Mouse (Mus musculus) midbrain, embryonic 10.5 days (tissue): ENCODE results near the gene Ccdc88a. TPM values are rescaled to one million over a fixed set of nuclear protein-coding genes. Genes with fewer than 3 reads are reported as not detected.

ENCODE experiments used
- DNase-seq: peaks from one replicate; pipeline ENCODE4 v3.0.0-alpha.2; 2017; ENCODE audit warnings: low spot score
- H3K27ac ChIP-seq: fragments of 300-500 bp; sonication (generic); replicated peaks from 2 replicates; pipeline ENCODE4 v1.5.1; 2016; ENCODE audit warnings: mild to moderate bottlenecking
- H3K27me3 ChIP-seq: fragments of 300-500 bp; sonication (generic); 2 replicates; pipeline ENCODE4 v1.6.1; 2016; ENCODE audit warnings: low read depth, mild to moderate bottlenecking; ENCODE audit not compliant: poor library complexity, severe bottlenecking
- H3K36me3 ChIP-seq: fragments of 300-500 bp; sonication (generic); 2 replicates; pipeline ENCODE4 v1.6.1; 2016; ENCODE audit warnings: mild to moderate bottlenecking, moderate library complexity
- H3K4me1 ChIP-seq: fragments of 300-500 bp; sonication (generic); 2 replicates; pipeline ENCODE4 v1.6.1; 2016
- H3K4me3 ChIP-seq: fragments of 300-500 bp; sonication (generic); 2 replicates; pipeline ENCODE4 v1.5.1; 2016; ENCODE audit warnings: mild to moderate bottlenecking, moderate library complexity
- H3K9me3 ChIP-seq: fragments of 300-500 bp; sonication (generic); replicated peaks from 2 replicates; pipeline ENCODE4 v1.6.1; 2016; ENCODE audit warnings: mild to moderate bottlenecking
- WGBS: fragments of 180-500 bp; shearing (Covaris S2); methylation state at CpG from one replicate; pipeline ENCODE4 v1.1.7; 2016; 5-methylcytosine and 5-hydroxymethylcytosine counted together
- polyA plus RNA-seq: library from polyadenylated mRNA; unstranded; fragments of >200 nt; fragmentation: Nextera tagmentation; extraction: Ambion mirVana; gene quantifications from 2 replicates; pipeline ENCODE4 v1.2.1, GENCODE M21; 2016

The Ccdc88a gene
- polyA plus RNA-seq: 35.9 and 43.2 TPM in 2 replicates

GRCm38 (mm10) chr11:29373396-29374273 is at the start of gene Ccdc88a:
Ccdc88a (plus strand) TSS chr11:29373658.
- peaks cover 24% of the 10 kb centered on the region for H3K4me1 ChIP-seq
- no peaks in the 10 kb centered on the region for H3K9me3 ChIP-seq
- no peaks in the 10 kb centered on the region for H3K27me3 ChIP-seq
- H3K4me3 ChIP-seq: peak within 1 kb of the TSS; percentile 91
- WGBS: under 1% methylated on average over 105 of the region's 107 CpGs
- DNase-seq: peak; percentile 98
- H3K27ac ChIP-seq: peak within 1 kb of the TSS; percentile 98
- peaks cover 10% of the 10 kb centered on the region for H3K36me3 ChIP-seq

GRCm38 (mm10) chr11:29335505-29335904 is 38.0 kb upstream of the Ccdc88a start:
- WGBS: 89% methylated on average over 2 of the region's 2 CpGs
- Histone ChIP-seq H3K27ac (no peak overlapping the region), H3K36me3 (no peaks in the 10 kb centered on the region), H3K27me3 (no peaks in the 10 kb centered on the region), H3K4me1 (no peaks in the 10 kb centered on the region), H3K9me3 (no peaks in the 10 kb centered on the region), H3K4me3 (no peak overlapping the region)
- DNase-seq: no peak

GRCm38 (mm10) chr11:29341259-29341658 is 32.2 kb upstream of the Ccdc88a start:
- Histone ChIP-seq H3K27ac (no peak overlapping the region), H3K9me3 (no peaks in the 10 kb centered on the region), H3K27me3 (no peaks in the 10 kb centered on the region), H3K4me1 (no peaks in the 10 kb centered on the region), H3K4me3 (no peak overlapping the region), H3K36me3 (no peaks in the 10 kb centered on the region)
- WGBS: 80% methylated on average over 2 of the region's 2 CpGs
- DNase-seq: no peak

GRCm38 (mm10) chr11:29344891-29345657 is 28.4 kb upstream of the Ccdc88a start:
- Histone ChIP-seq H3K36me3 (no peaks in the 10 kb centered on the region), H3K9me3 (no peaks in the 10 kb centered on the region), H3K27ac (no peak overlapping the region), H3K4me3 (no peak overlapping the region), H3K27me3 (no peaks in the 10 kb centered on the region), H3K4me1 (no peaks in the 10 kb centered on the region)
- DNase-seq: no peak
- WGBS: 76% methylated on average over 4 of the region's 4 CpGs

GRCm38 (mm10) chr11:29345673-29346286 is 27.7 kb upstream of the Ccdc88a start:
- no peaks in the 10 kb centered on the region for H3K4me1 ChIP-seq
- DNase-seq: no peak
- 82% methylated on average over 4 of the region's 4 CpGs for WGBS

GRCm38 (mm10) chr11:29350891-29351290 is 22.6 kb upstream of the Ccdc88a start:
- no peaks in the 10 kb centered on the region for H3K9me3 ChIP-seq
- no peaks in the 10 kb centered on the region for H3K36me3 ChIP-seq
- no peaks in the 10 kb centered on the region for H3K27me3 ChIP-seq
- no peak overlapping the region for H3K27ac ChIP-seq
- WGBS: 96% methylated on average over 2 of the region's 2 CpGs
- H3K4me3 ChIP-seq: no peak overlapping the region
- H3K4me1 ChIP-seq: no peaks in the 10 kb centered on the region
- no peak for DNase-seq

More at GRCm38 (mm10) chr11:29345673-29346286, 27.7 kb upstream of the Ccdc88a start:
- H3K27ac ChIP-seq: no peak overlapping the region
- H3K9me3 ChIP-seq: no peaks in the 10 kb centered on the region
- H3K4me3 ChIP-seq: no peak overlapping the region
- H3K27me3 ChIP-seq: no peaks in the 10 kb centered on the region
- no peaks in the 10 kb centered on the region for H3K36me3 ChIP-seq

- 79% methylated on average over 1 of the region's 1 CpGs for WGBS
- Histone ChIP-seq H3K9me3 (no peaks in the 10 kb centered on the region), H3K27me3 (no peaks in the 10 kb centered on the region), H3K4me1 (no peaks in the 10 kb centered on the region), H3K4me3 (no peak overlapping the region), H3K36me3 (no peaks in the 10 kb centered on the region), H3K27ac (no peak overlapping the region)
- DNase-seq: no peak
Measured at GRCm38 (mm10) chr11:29352214-29352613, 21.2 kb upstream of the Ccdc88a start.

GRCm38 (mm10) chr11:29368161-29368560 is 5.3 kb upstream of the Ccdc88a start:
- Histone ChIP-seq H3K4me3 (no peak overlapping the region), H3K4me1 (no peaks in the 10 kb centered on the region), H3K36me3 (no peaks in the 10 kb centered on the region), H3K27ac (no peak overlapping the region), H3K27me3 (no peaks in the 10 kb centered on the region), H3K9me3 (no peaks in the 10 kb centered on the region)
- WGBS: 91% methylated on average over 1 of the region's 1 CpGs
- DNase-seq: no peak

- H3K27ac ChIP-seq: peak overlapping the region; percentile 98
- WGBS: 6% methylated on average over 11 of the region's 11 CpGs
- DNase-seq: no peak
Measured at GRCm38 (mm10) chr11:29373050-29373395, 435 bp upstream of the Ccdc88a start.

GRCm38 (mm10) chr11:29374274-29374656 is 807 bp downstream of the Ccdc88a start:
- Histone ChIP-seq H3K27ac (peak overlapping the region; percentile 98), H3K36me3 (peaks cover 10% of the 10 kb centered on the region), H3K4me1 (peaks cover 24% of the 10 kb centered on the region), H3K9me3 (no peaks in the 10 kb centered on the region), H3K4me3 (peak overlapping the region; percentile 91), H3K27me3 (no peaks in the 10 kb centered on the region)
- 0% methylated on average over 8 of the region's 8 CpGs for WGBS
- DNase-seq: no peak

More at GRCm38 (mm10) chr11:29373050-29373395, 435 bp upstream of the Ccdc88a start:
- H3K27me3 ChIP-seq: no peaks in the 10 kb centered on the region
- H3K4me1 ChIP-seq: peaks cover 24% of the 10 kb centered on the region
- peaks cover 10% of the 10 kb centered on the region for H3K36me3 ChIP-seq
- H3K9me3 ChIP-seq: no peaks in the 10 kb centered on the region
- peak overlapping the region; percentile 91 for H3K4me3 ChIP-seq

- H3K4me1 ChIP-seq: peaks cover 24% of the 10 kb centered on the region
- no peak overlapping the region for H3K4me3 ChIP-seq
- H3K36me3 ChIP-seq: peaks cover 17% of the 10 kb centered on the region
- WGBS: 90% methylated on average over 2 of the region's 2 CpGs
- DNase-seq: no peak
- H3K27me3 ChIP-seq: no peaks in the 10 kb centered on the region
- H3K27ac ChIP-seq: no peak overlapping the region
- no peaks in the 10 kb centered on the region for H3K9me3 ChIP-seq
Measured at GRCm38 (mm10) chr11:29376635-29377034, 3.2 kb downstream of the Ccdc88a start.

- Histone ChIP-seq H3K4me3 (no peak overlapping the region), H3K27me3 (no peaks in the 10 kb centered on the region), H3K36me3 (peaks cover 25% of the 10 kb centered on the region), H3K9me3 (no peaks in the 10 kb centered on the region), H3K4me1 (peaks cover 24% of the 10 kb centered on the region), H3K27ac (no peak overlapping the region)
- no peak for DNase-seq
- WGBS: 97% methylated on average over 1 of the region's 1 CpGs
Measured at GRCm38 (mm10) chr11:29378751-29379150, 5.3 kb downstream of the Ccdc88a start.
